Mouse (Mus musculus) embryonic fibroblast, embryonic 13.5 days (primary cell): ENCODE results near the gene Gm26661.

ENCODE experiments used
- CTCF ChIP-seq: IDR thresholded peaks from 2 replicates; pipeline ENCODE4 v1.5.1; 2011; ENCODE audit warnings: mild to moderate bottlenecking, control low read depth, low read length, moderate library complexity, borderline replicate concordance; ENCODE audit not compliant: insufficient read depth
- POLR2A ChIP-seq: IDR thresholded peaks from 2 replicates; pipeline ENCODE4 v1.6.1; 2011; ENCODE audit warnings: low read depth, mild to moderate bottlenecking, control low read depth, low read length, moderate library complexity

GRCm38 (mm10) chr14:7765569-7766314, 25.6 kb upstream of the Gm26661 start:
- TF ChIP-seq POLR2A (no peak), CTCF (peak; percentile 78; the same call in 1 of the 2 replicates)
